In the genomic region with DNA sequence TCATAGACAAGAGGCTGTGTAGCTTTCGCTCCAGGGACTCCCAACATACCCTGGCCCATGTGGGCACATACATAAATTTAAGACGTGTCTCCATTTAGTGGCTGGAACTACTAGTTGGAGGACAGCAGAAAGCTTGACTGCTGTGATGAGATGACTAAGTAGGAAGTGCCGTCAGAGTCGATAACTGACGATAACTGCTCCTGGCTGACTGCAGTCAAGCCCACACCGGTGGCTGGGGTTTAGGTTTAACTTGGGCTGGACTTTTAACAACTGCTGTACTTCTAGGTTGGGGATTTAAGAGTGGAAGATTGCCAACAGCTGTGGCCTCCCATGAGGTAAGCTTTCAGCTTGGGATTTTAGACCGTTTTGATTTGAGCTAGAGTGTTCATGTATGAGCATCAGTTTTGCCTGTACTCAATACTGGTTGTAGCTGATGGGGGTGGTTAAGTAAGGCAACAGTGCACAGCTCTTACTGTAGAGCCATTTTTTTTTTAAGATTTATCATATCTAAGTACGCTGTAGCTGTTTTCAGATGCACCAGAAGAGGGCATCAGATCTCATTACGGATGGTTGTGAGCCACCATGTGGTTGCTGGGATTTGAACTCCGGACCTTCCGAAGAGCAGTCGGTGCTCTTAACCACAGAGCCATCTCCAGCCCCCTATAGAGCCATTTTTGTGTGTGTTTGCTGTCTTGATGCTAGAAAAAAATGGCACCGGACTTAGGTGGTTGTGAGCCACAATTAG, we compare ENCODE assay signal across 8 mouse cellular contexts. TPM values are rescaled to one million over a fixed set of nuclear protein-coding genes. Genes with fewer than 3 reads are reported as not detected.
A peak's percentile ranks its signal among the peaks of the same experiment; 100 is the strongest.
DNase-seq lines count a peak whose midpoint lies in the region; ATAC-seq and TF ChIP-seq lines count a peak whose summit lies in the region.

No protein-coding gene starts in this region.

- WGBS in forebrain, embryonic 12.5 days, result under 1% methylated on average over 13 of the region's 13 CpGs
- WGBS in intestine, postnatal 0 days, result under 1% methylated on average over 13 of the region's 13 CpGs
- WGBS in lung, postnatal 0 days, result under 1% methylated on average over 13 of the region's 13 CpGs
- WGBS in stomach, embryonic 16.5 days, result under 1% methylated on average over 13 of the region's 13 CpGs

- peak overlapping the region; percentile 67 for H3K4me2 ChIP-seq in forebrain, embryonic 12.5 days
- peak overlapping the region; percentile 82 for H3K4me2 ChIP-seq in intestine, postnatal 0 days (replicated peaks; ENCODE audit: low read depth)
- H3K4me2 ChIP-seq in lung, postnatal 0 days (replicated peaks; ENCODE audit: low read depth, low read length), result peak overlapping the region; percentile 74
- peak overlapping the region; percentile 64 for H3K4me2 ChIP-seq in stomach, embryonic 16.5 days (ENCODE audit: low read depth, low read length)

- intact Hi-C loops in left cerebral cortex, adult 2 months (cut with DNase I), result loop anchor here (2.0 kb wide), 2 partner anchors 27 to 147 kb away; no protein-coding TSS in a partner anchor

- no peaks in the 10 kb centered on the region for H3K27me3 ChIP-seq in forebrain, embryonic 12.5 days
- H3K27me3 ChIP-seq in intestine, postnatal 0 days (replicated peaks; ENCODE audit: control insufficient read depth, insufficient read depth, low read length), result no peaks in the 10 kb centered on the region
- H3K27me3 ChIP-seq in lung, postnatal 0 days (replicated peaks; ENCODE audit: insufficient read depth, low read length), result no peaks in the 10 kb centered on the region
- no peaks in the 10 kb centered on the region for H3K27me3 ChIP-seq in stomach, embryonic 16.5 days (ENCODE audit: control insufficient read depth, insufficient read depth, low read length)

- no peak; the same call in 1 of the 2 replicates for ATAC-seq in forebrain, embryonic 12.5 days (ENCODE audit: low FRiP score)
- ATAC-seq in intestine, postnatal 0 days, result peak; percentile 5; the same call in 1 of the 2 replicates
- ATAC-seq in lung, postnatal 0 days, result peak; percentile 2; the same call in 1 of the 2 replicates
- ATAC-seq in stomach, embryonic 16.5 days (ENCODE audit: insufficient read depth, low FRiP score), result no peak

- peak; percentile 54 for TF ChIP-seq CTCF in left cerebral cortex, adult 2 months (IDR thresholded peaks at IDR 0.05)
- peak; percentile 58 for TF ChIP-seq CTCF in intestine, postnatal 0 days (IDR thresholded peaks at IDR 0.05; ENCODE audit: low read depth)
- TF ChIP-seq CTCF in lung, postnatal 0 days (IDR thresholded peaks at IDR 0.05), result peak; percentile 46

- DNase-seq in left cerebral cortex, adult 2 months (ENCODE audit: extremely low spot score in 1 of 2, low spot score in 2 of 2), result no peak
- DNase-seq in left cerebral cortex, adult 9 months (ENCODE audit: low spot score in 2 of 2), result no peak
- DNase-seq in adipocyte (ENCODE audit: low spot score), result peak; percentile 53
- peak; percentile 58 for DNase-seq in lung, postnatal 0 days (ENCODE audit: low spot score)
- no peak for DNase-seq in ovary, postnatal 10 days (ENCODE audit: low spot score)

- H3K27ac ChIP-seq in left cerebral cortex, adult 2 months, result peak overlapping the region; percentile 95
- peak overlapping the region; percentile 95 for H3K27ac ChIP-seq in forebrain, embryonic 12.5 days
- H3K27ac ChIP-seq in intestine, postnatal 0 days (ENCODE audit: low read depth, low read length), result peak overlapping the region; percentile 95
- H3K27ac ChIP-seq in lung, postnatal 0 days (ENCODE audit: low read length), result peak overlapping the region; percentile 90
- peak overlapping the region; percentile 96 for H3K27ac ChIP-seq in stomach, embryonic 16.5 days (ENCODE audit: low read length)

- H3K4me1 ChIP-seq in forebrain, embryonic 12.5 days, result peaks cover 45% of the 10 kb centered on the region
- peaks cover 3% of the 10 kb centered on the region; the same call in 1 of the 2 replicates for H3K4me1 ChIP-seq in intestine, postnatal 0 days (replicated peaks; ENCODE audit: control insufficient read depth, insufficient read depth, low read length)
- no peaks in the 10 kb centered on the region; the same call in 1 of the 2 replicates for H3K4me1 ChIP-seq in lung, postnatal 0 days (ENCODE audit: insufficient read depth, low read depth, low read length)
- H3K4me1 ChIP-seq in stomach, embryonic 16.5 days (ENCODE audit: control insufficient read depth, insufficient read depth, low read length), result peaks cover 27% of the 10 kb centered on the region

- H3K4me3 ChIP-seq in left cerebral cortex, adult 2 months, result peak overlapping the region; percentile 95
- peak overlapping the region; percentile 86 for H3K4me3 ChIP-seq in forebrain, embryonic 12.5 days (replicated peaks)
- peak overlapping the region; percentile 83 for H3K4me3 ChIP-seq in intestine, postnatal 0 days (ENCODE audit: low read depth, low read length)
- H3K4me3 ChIP-seq in lung, postnatal 0 days (ENCODE audit: low read depth, low read length), result peak overlapping the region; percentile 78
- peak overlapping the region; percentile 61 for H3K4me3 ChIP-seq in stomach, embryonic 16.5 days (replicated peaks; ENCODE audit: low read length)

- peak overlapping the region; percentile 97 for H3K9ac ChIP-seq in forebrain, embryonic 12.5 days
- H3K9ac ChIP-seq in intestine, postnatal 0 days (ENCODE audit: low read depth, low read length), result peak overlapping the region; percentile 83
- H3K9ac ChIP-seq in lung, postnatal 0 days (replicated peaks; ENCODE audit: low read depth), result peak overlapping the region; percentile 82
- H3K9ac ChIP-seq in stomach, embryonic 16.5 days (ENCODE audit: low read length), result peak overlapping the region; percentile 97

- no peaks in the 10 kb centered on the region for H3K9me3 ChIP-seq in forebrain, embryonic 12.5 days
- H3K9me3 ChIP-seq in intestine, postnatal 0 days (ENCODE audit: control insufficient read depth), result no peaks in the 10 kb centered on the region
- H3K9me3 ChIP-seq in lung, postnatal 0 days (ENCODE audit: low read length), result no peaks in the 10 kb centered on the region
- H3K9me3 ChIP-seq in stomach, embryonic 16.5 days (replicated peaks; ENCODE audit: control insufficient read depth, low read length), result no peaks in the 10 kb centered on the region

- peaks cover 42% of the 10 kb centered on the region for H3K36me3 ChIP-seq in forebrain, embryonic 12.5 days (replicated peaks)
- H3K36me3 ChIP-seq in intestine, postnatal 0 days (ENCODE audit: control insufficient read depth, insufficient read depth), result peaks cover 39% of the 10 kb centered on the region
- peaks cover 12% of the 10 kb centered on the region for H3K36me3 ChIP-seq in lung, postnatal 0 days (ENCODE audit: insufficient read depth, low read length)
- H3K36me3 ChIP-seq in stomach, embryonic 16.5 days (ENCODE audit: control insufficient read depth, insufficient read depth, low read length), result peaks cover 25% of the 10 kb centered on the region

- TF ChIP-seq EP300 in lung, postnatal 0 days (IDR thresholded peaks at IDR 0.05), result no peak

RNA-seq across cellular contexts. Expression of gene Trpv2, which starts 29.2 kb away (rescaled TPM):
- 10 to 100 TPM; 17.1 to 18.7 TPM for total RNA-seq in left cerebral cortex, adult 2 months (2021)
- 6.4 and 7.3 TPM in 2 replicates for polyA plus RNA-seq in forebrain, embryonic 12.5 days (2016; fragmentation: Nextera tagmentation; extraction: Ambion mirVana)
- polyA plus RNA-seq in intestine, postnatal 0 days (2015; fragmentation: Nextera tagmentation; extraction: Ambion mirVana), result 6.0 and 6.3 TPM in 2 replicates
- polyA plus RNA-seq in lung, postnatal 0 days (2015; fragmentation: Nextera tagmentation; extraction: Ambion mirVana), result 6.1 and 6.2 TPM in 2 replicates
- 20.9 and 22.2 TPM in 2 replicates for polyA plus RNA-seq in stomach, embryonic 16.5 days (2015; fragmentation: Nextera tagmentation; extraction: Ambion mirVana)

RNA-seq across cellular contexts. Expression of gene Lrrc75a, which starts 44.8 kb away (rescaled TPM):
- 10 to 100 TPM; 20.0 to 24.9 TPM for total RNA-seq in left cerebral cortex, adult 2 months (2021)
- 12.6 and 15.1 TPM in 2 replicates for polyA plus RNA-seq in forebrain, embryonic 12.5 days (2016; fragmentation: Nextera tagmentation; extraction: Ambion mirVana)
- 31.9 and 32.3 TPM in 2 replicates for polyA plus RNA-seq in intestine, postnatal 0 days (2015; fragmentation: Nextera tagmentation; extraction: Ambion mirVana)
- polyA plus RNA-seq in lung, postnatal 0 days (2015; fragmentation: Nextera tagmentation; extraction: Ambion mirVana), result 15.0 and 18.2 TPM in 2 replicates
- polyA plus RNA-seq in stomach, embryonic 16.5 days (2015; fragmentation: Nextera tagmentation; extraction: Ambion mirVana), result 5.3 and 5.6 TPM in 2 replicates

RNA-seq across cellular contexts. Expression of gene Mmgt2, which starts 45.0 kb away (rescaled TPM):
- 10 to 100 TPM; 21.5 to 28.4 TPM for total RNA-seq in left cerebral cortex, adult 2 months (2021)
- 36.8 and 38.1 TPM in 2 replicates for polyA plus RNA-seq in forebrain, embryonic 12.5 days (2016; fragmentation: Nextera tagmentation; extraction: Ambion mirVana)
- 62.2 and 67.7 TPM in 2 replicates for polyA plus RNA-seq in intestine, postnatal 0 days (2015; fragmentation: Nextera tagmentation; extraction: Ambion mirVana)
- 22.3 and 27.9 TPM in 2 replicates for polyA plus RNA-seq in lung, postnatal 0 days (2015; fragmentation: Nextera tagmentation; extraction: Ambion mirVana)
- polyA plus RNA-seq in stomach, embryonic 16.5 days (2015; fragmentation: Nextera tagmentation; extraction: Ambion mirVana), result 39.6 and 42.1 TPM in 2 replicates

RNA-seq across cellular contexts. Expression of gene Ubb, which starts 52.5 kb away (rescaled TPM):
- total RNA-seq in left cerebral cortex, adult 2 months (2021), result 1,000 to 10,000 TPM; 1,603 to 1,693 TPM
- 3,704 and 3,828 TPM in 2 replicates for polyA plus RNA-seq in forebrain, embryonic 12.5 days (2016; fragmentation: Nextera tagmentation; extraction: Ambion mirVana)
- 2,405 and 2,440 TPM in 2 replicates for polyA plus RNA-seq in intestine, postnatal 0 days (2015; fragmentation: Nextera tagmentation; extraction: Ambion mirVana)
- 2,346 and 2,640 TPM in 2 replicates for polyA plus RNA-seq in lung, postnatal 0 days (2015; fragmentation: Nextera tagmentation; extraction: Ambion mirVana)
- polyA plus RNA-seq in stomach, embryonic 16.5 days (2015; fragmentation: Nextera tagmentation; extraction: Ambion mirVana), result 2,665 and 2,674 TPM in 2 replicates

Comparison
In these comparisons a context has a peak if more than half of its experiments do, and no peak if none do; other contexts are left out.
1. DNase-seq: peak in adipocyte (single experiment) and lung, postnatal 0 days (single experiment); none in left cerebral cortex, adult 2 months (0 of 2), left cerebral cortex, adult 9 months (0 of 2) and ovary, postnatal 10 days (single experiment).
2. ATAC-seq: peak in intestine, postnatal 0 days (single experiment) and lung, postnatal 0 days (single experiment); none in forebrain, embryonic 12.5 days (single experiment) and stomach, embryonic 16.5 days (single experiment).
3. Peak in every context shown above with its lines, with median percentiles within 50 percentile points of each other: H3K27ac ChIP-seq, H3K4me3 ChIP-seq, CTCF ChIP-seq, H3K4me2 ChIP-seq and H3K9ac ChIP-seq.